Mouse (Mus musculus) c-Kit-positive CD71-negative TER-119-negative erythroid progenitor cells, embryonic 14.5 days (primary cell): ENCODE results near the gene Mfn1.

ENCODE experiments used
- DNase-seq: peaks from one replicate; pipeline ENCODE4 v3.0.0-alpha.2; 2013; ENCODE audit warnings: low read depth

Gene Mfn1

GRCm38 (mm10) chr3:32529303-32529898 lies at the start of gene Mfn1:
Mfn1 (plus strand) TSS chr3:32529465.
- peak; percentile 91 for DNase-seq

GRCm38 (mm10) chr3:32479961-32480360 lies 49.3 kb upstream of the Mfn1 start:
- DNase-seq = no peak

GRCm38 (mm10) chr3:32483035-32483434 lies 46.2 kb upstream of the Mfn1 start:
- DNase-seq = no peak

GRCm38 (mm10) chr3:32486543-32486942 lies 42.7 kb upstream of the Mfn1 start:
- no peak for DNase-seq

GRCm38 (mm10) chr3:32488172-32488571 lies 41.1 kb upstream of the Mfn1 start:
- no peak for DNase-seq

- no peak for DNase-seq
Observed at GRCm38 (mm10) chr3:32490076-32490927, 39.0 kb upstream of the Mfn1 start.

- DNase-seq = no peak
Observed at GRCm38 (mm10) chr3:32490928-32491315, 38.3 kb upstream of the Mfn1 start.

- no peak for DNase-seq
Observed at GRCm38 (mm10) chr3:32492097-32493090, 36.9 kb upstream of the Mfn1 start, which contains the start of gene Kcnmb3. Kcnmb3 (minus strand) TSS chr3:32492231.

- no peak for DNase-seq
Observed at GRCm38 (mm10) chr3:32494387-32495087, 34.7 kb upstream of the Mfn1 start.

- DNase-seq = no peak
Observed at GRCm38 (mm10) chr3:32495088-32495770, 34.0 kb upstream of the Mfn1 start.

- DNase-seq = no peak
Observed at GRCm38 (mm10) chr3:32495856-32496710, 33.2 kb upstream of the Mfn1 start.

GRCm38 (mm10) chr3:32496711-32497070 lies 32.6 kb upstream of the Mfn1 start:
- DNase-seq = no peak

GRCm38 (mm10) chr3:32500346-32500745 lies 28.9 kb upstream of the Mfn1 start:
- no peak for DNase-seq

- DNase-seq = no peak
Observed at GRCm38 (mm10) chr3:32505841-32506240, 23.4 kb upstream of the Mfn1 start.

- no peak for DNase-seq
Observed at GRCm38 (mm10) chr3:32506366-32507225, 22.7 kb upstream of the Mfn1 start.

GRCm38 (mm10) chr3:32508666-32509324 lies 20.5 kb upstream of the Mfn1 start:
- DNase-seq = peak; percentile 77

GRCm38 (mm10) chr3:32509496-32510374 lies 19.5 kb upstream of the Mfn1 start, which contains the start of gene Zfp639:
Zfp639 (plus strand) TSS chr3:32510259.
- no peak for DNase-seq
